Mouse (Mus musculus) liver, postnatal 0 days (tissue): ENCODE results near the gene Dpep1.

Source experiments
- CTCF ChIP-seq: sonication (generic); IDR thresholded peaks from 2 replicates; pipeline ENCODE4 v1.5.1; 2016; ENCODE audit warnings: antibody characterized with exemption, low read depth
- EP300 ChIP-seq: IDR thresholded peaks from 2 replicates; pipeline ENCODE4 v1.6.1; 2016; ENCODE audit warnings: antibody characterized with exemption, low read depth, mild to moderate bottlenecking

DNA sequence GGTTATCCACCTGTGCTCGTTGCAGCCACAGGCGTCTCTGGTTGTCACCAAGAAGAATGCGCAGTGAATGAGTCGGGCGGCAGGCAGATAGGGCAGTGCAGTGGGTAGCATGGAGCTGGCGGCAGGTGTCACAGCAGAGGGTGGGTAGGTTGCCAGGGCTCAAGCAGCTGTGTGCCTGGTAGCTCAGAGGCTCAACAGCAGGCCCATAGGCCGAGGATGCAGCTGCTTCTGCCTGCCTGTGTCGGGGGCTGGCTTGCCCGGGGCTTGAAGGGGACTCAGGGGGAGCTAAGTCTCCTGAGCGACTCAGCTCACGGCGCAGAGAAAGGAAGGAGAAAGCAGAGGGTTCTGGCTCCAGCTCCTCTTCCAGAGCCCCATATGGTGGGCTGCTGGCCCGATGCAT lies 47.3 kb downstream of the Dpep1 start:
- no peak for TF ChIP-seq CTCF
- no peak for TF ChIP-seq EP300
